Mouse (Mus musculus): ENCODE results near the gene Lima1.

DNA sequence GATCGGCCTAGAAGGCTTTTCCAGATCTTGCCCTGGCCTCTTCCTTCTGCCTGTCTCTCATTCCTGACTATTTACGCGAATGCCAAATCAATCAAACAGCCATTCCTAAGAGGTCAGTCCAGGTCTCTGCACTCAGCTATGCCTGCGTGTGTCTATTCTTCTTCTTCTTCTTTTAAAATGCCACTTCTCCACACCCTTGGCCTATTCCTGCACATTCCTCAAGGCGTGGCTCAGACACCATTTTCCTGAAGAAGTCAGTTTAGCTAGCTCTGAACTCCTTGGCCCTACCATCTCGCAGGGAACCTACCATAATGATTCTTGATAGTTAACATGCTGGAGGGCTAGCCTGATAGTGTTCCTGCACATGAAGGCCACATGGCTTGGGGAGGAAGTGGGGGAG lies 75.5 kb downstream of the Lima1 start:
- TF ChIP-seq MAX (IDR thresholded peaks at IDR 0.05; ENCODE audit: low read depth) = no peak
- no peak for TF ChIP-seq MYOD1 (IDR thresholded peaks at IDR 0.05; ENCODE audit: control insufficient read depth in 1 of 3, insufficient read length in 2 of 3, low read depth in 2 of 3)
- no peak for TF ChIP-seq POLR2A (IDR thresholded peaks at IDR 0.05; ENCODE audit: insufficient read length, low read depth)
- no peak for TF ChIP-seq E2F4 (IDR thresholded peaks at IDR 0.05; ENCODE audit: insufficient read depth)
- TF ChIP-seq TCF12 (IDR thresholded peaks at IDR 0.05; ENCODE audit: insufficient read depth, poor library complexity, severe bottlenecking) = no peak
- no peak for TF ChIP-seq POLR2AphosphoS2 (IDR thresholded peaks at IDR 0.05; ENCODE audit: insufficient read length, low read depth)
- TF ChIP-seq USF1 (IDR thresholded peaks at IDR 0.05; ENCODE audit: low read depth) = no peak
- no peak for TF ChIP-seq CEBPB (IDR thresholded peaks at IDR 0.05; ENCODE audit: insufficient read depth, poor library complexity, severe bottlenecking)
